Mouse (Mus musculus): ENCODE data around the gene Taf1c. TPM values are rescaled to one million over a fixed set of nuclear protein-coding genes. Genes with fewer than 3 reads are reported as not detected.

Taf1c gene
- polyA plus RNA-seq, 1 experiment = 17.5 TPM

DNA sequence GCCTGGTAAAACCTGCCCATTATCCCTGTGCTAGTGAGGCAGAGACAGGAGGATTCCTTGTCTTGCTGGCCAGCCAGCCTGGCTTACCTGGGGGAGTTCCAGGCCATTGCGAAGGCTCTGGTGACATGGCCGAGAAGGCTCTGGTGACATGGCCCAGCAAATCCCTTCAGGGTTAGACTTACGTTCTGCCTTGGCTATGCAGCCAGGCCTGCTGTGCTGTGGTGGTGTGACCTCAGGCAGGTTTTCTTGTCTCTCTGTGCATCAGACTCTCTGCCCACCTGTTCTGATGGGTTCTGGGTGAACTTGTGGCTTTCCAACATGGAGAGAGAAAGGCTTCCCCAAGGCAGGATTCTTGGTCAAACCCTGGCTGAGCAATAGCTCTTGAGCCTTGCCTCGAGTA, 32.4 kb upstream of the Taf1c start:
- H3K27me3 ChIP-seq (replicated peaks) = peaks cover 69% of the 10 kb centered on the region
- H3K36me3 ChIP-seq (replicated peaks; ENCODE audit: low read length) = no peaks in the 10 kb centered on the region
- H3K9me3 ChIP-seq = peaks cover 6% of the 10 kb centered on the region
- H3K4me3 ChIP-seq (replicated peaks) = no peak overlapping the region
- no peak for TF ChIP-seq FLI1 (IDR thresholded peaks at IDR 0.05; ENCODE audit: low read length)
- TF ChIP-seq GATA1 (IDR thresholded peaks at IDR 0.05; ENCODE audit: borderline replicate concordance, low read length) = no peak
- no peaks in the 10 kb centered on the region for H3K4me1 ChIP-seq

DNA sequence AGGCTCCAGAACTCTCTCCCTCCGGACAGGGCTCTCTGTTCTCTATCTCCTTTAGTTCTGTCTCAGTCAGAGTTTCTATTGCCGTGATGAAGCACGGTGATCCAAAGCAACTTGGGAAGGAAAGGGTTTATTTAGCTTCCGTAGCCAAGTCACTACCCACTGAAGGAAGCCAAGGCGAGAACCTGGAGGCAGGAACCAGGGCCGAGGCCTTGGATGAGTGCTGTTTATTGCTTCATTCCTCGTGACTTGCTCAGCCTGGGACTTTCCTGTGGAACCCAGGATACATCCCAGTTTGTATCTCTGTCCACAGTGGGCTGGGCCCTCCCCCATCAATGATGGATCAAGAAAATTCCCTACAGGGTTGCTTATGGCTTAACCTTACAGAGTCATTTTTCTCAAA, 31.7 kb upstream of the Taf1c start:
- no peaks in the 10 kb centered on the region for H3K4me1 ChIP-seq
- H3K9me3 ChIP-seq = peaks cover under 1% of the 10 kb centered on the region; the same call in 1 of the 2 replicates
- TF ChIP-seq GATA1 (IDR thresholded peaks at IDR 0.05; ENCODE audit: borderline replicate concordance, low read length) (no peak), FLI1 (IDR thresholded peaks at IDR 0.05; ENCODE audit: low read length) (no peak)
- H3K36me3 ChIP-seq (replicated peaks; ENCODE audit: low read length) = no peaks in the 10 kb centered on the region
- peaks cover 73% of the 10 kb centered on the region for H3K27me3 ChIP-seq (replicated peaks)
- no peak overlapping the region for H3K4me3 ChIP-seq (replicated peaks)

DNA sequence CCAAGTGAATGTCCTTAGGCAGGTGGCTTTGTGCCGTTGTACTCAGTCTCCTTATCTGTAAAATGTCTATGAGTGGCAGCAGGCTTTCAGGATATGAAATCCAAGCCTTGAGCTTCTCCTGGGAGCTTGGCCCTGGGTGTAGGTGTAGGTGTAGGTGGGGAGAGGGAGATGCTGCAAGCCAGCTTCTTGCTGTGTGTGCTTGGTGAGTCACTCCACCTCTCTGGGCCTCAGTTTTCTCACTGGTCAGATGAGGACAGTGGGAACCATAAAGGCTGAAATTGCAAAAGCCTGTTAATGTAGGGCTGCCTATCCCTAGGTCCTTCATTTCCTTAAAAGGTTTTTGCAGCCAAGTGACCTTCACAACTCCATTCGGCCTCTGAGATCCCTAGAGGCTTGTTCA, 30.9 kb upstream of the Taf1c start:
- Histone ChIP-seq H3K9me3 (no peaks in the 10 kb centered on the region), H3K27me3 (replicated peaks) (peaks cover 78% of the 10 kb centered on the region), H3K4me1 (no peaks in the 10 kb centered on the region), H3K4me3 (replicated peaks) (no peak overlapping the region), H3K36me3 (replicated peaks; ENCODE audit: low read length) (no peaks in the 10 kb centered on the region)
- TF ChIP-seq FLI1 (IDR thresholded peaks at IDR 0.05; ENCODE audit: low read length) (no peak), GATA1 (IDR thresholded peaks at IDR 0.05; ENCODE audit: borderline replicate concordance, low read length) (no peak)

DNA sequence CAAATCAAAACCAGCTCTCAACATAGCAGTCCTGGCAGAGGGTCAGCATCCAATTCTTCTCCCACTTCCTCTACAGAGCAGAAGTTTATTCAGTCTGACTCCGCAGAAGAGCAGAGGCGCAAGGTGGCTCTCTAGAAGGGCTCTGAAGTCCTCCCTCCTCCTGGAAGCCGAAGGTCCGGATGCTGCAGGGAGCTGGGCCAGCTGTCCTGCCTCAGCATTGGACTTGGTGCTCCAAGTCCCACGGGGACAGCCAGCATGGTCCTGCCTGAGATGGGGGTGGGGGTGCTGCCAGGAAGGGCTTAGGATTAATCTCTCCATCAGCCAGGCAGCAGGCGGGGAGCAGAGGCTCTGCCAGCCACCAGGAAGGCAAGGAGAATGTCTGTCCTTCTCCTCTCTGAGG, 30.4 kb upstream of the Taf1c start, which contains the start of gene Kcng4:
Kcng4 (minus strand) TSS at position 303 of the 400 bp plus-strand sequence.
- TF ChIP-seq FLI1 (IDR thresholded peaks at IDR 0.05; ENCODE audit: low read length) = no peak
- no peak for TF ChIP-seq GATA1 (IDR thresholded peaks at IDR 0.05; ENCODE audit: borderline replicate concordance, low read length)
- Histone ChIP-seq H3K4me3 (replicated peaks) (no peak within 1 kb of the TSS), H3K27me3 (replicated peaks) (peaks cover 82% of the 10 kb centered on the region), H3K9me3 (no peaks in the 10 kb centered on the region), H3K36me3 (replicated peaks; ENCODE audit: low read length) (no peaks in the 10 kb centered on the region), H3K4me1 (no peaks in the 10 kb centered on the region)

DNA sequence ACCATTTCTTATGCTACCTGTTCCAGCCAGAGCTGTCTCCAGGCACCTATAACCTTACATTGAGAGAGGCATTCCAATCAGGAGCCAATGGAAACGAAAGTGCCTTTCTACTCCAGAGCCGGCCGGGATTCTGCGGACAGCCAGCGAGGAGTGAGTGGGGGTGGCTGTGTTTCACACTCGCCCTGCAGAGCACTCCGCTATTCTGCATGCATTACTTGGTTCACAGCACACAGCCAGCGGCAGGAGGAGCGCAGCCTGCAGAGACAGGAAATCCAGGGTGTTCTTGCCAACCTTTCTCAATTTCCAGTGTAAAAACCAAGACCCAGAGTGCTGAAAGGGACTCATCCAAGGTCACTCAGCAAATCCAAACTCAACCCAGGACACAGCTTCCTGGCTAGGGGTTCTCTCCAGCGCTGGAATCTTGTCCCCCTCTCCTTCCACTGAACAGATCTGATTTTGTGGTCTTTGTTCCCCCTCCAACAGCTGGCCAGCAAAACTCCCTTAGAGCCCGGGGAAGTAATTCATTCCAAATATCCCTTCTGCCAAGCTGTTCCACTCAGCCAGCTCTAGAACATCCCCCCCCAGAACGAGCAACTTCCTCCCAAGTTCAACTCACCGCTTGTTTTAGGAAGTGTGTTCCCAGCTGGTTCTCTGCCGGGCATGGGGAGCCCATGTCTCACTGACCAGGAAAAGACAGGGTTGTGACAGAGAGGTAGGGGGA, 29.8 kb upstream of the Taf1c start:
- Histone ChIP-seq H3K36me3 (replicated peaks; ENCODE audit: low read length) (no peaks in the 10 kb centered on the region), H3K9me3 (no peaks in the 10 kb centered on the region), H3K27me3 (replicated peaks) (peaks cover 82% of the 10 kb centered on the region), H3K4me1 (no peaks in the 10 kb centered on the region; the same call in 1 of the 2 replicates), H3K4me3 (replicated peaks) (no peak overlapping the region)
- TF ChIP-seq GATA1 (IDR thresholded peaks at IDR 0.05; ENCODE audit: borderline replicate concordance, low read length) (no peak), FLI1 (IDR thresholded peaks at IDR 0.05; ENCODE audit: low read length) (no peak)

DNA sequence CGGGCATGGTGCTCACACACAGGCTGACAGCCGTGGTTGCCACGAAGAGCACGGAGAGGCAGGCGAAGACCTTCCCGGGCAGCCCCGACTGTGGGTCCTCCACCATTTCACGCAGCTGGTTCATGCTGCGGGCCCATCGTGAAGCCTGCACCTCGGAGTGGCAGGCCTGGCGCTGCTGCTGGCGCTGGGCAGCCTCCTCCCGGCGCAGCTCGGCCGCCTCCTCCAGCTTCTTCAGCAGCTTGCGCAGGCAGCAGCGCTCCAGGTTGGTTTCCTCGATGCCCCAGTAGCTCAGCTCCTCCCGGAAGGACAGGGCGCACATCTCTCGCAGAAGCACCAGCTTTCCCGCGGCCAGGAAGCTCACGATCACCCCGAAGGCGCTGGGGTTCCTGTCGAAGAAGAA, 27.9 kb upstream of the Taf1c start:
- Histone ChIP-seq H3K27me3 (replicated peaks) (peaks cover 89% of the 10 kb centered on the region), H3K4me1 (peaks cover 6% of the 10 kb centered on the region), H3K36me3 (replicated peaks; ENCODE audit: low read length) (no peaks in the 10 kb centered on the region), H3K9me3 (no peaks in the 10 kb centered on the region), H3K4me3 (replicated peaks) (no peak overlapping the region)
- TF ChIP-seq GATA1 (IDR thresholded peaks at IDR 0.05; ENCODE audit: borderline replicate concordance, low read length) (no peak), FLI1 (IDR thresholded peaks at IDR 0.05; ENCODE audit: low read length) (no peak)

DNA sequence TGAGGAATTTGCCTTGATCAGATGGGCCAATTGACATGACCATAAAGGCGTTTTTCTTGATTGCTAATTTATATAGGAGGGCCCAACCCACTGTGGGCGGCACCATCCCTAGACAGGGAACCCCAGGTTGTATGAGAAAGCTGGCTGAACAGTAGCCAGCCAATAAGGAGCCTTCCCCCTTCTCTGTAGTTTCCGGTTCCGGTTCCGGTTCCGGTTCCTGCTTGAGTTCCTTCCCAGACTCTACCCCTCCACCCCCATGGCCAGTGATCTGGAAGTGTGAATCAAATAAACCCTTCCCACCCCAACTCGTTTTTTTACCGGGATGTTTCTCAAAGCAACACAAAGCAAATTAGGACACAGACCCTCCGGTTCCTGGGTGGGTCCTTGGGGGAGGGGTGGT, 27.2 kb upstream of the Taf1c start:
- H3K4me3 ChIP-seq (replicated peaks) = no peak overlapping the region
- peaks cover 13% of the 10 kb centered on the region for H3K4me1 ChIP-seq
- H3K9me3 ChIP-seq = no peaks in the 10 kb centered on the region
- peaks cover 85% of the 10 kb centered on the region for H3K27me3 ChIP-seq (replicated peaks)
- no peak for TF ChIP-seq FLI1 (IDR thresholded peaks at IDR 0.05; ENCODE audit: low read length)
- TF ChIP-seq GATA1 (IDR thresholded peaks at IDR 0.05; ENCODE audit: borderline replicate concordance, low read length) = no peak
- H3K36me3 ChIP-seq (replicated peaks; ENCODE audit: low read length) = no peaks in the 10 kb centered on the region

DNA sequence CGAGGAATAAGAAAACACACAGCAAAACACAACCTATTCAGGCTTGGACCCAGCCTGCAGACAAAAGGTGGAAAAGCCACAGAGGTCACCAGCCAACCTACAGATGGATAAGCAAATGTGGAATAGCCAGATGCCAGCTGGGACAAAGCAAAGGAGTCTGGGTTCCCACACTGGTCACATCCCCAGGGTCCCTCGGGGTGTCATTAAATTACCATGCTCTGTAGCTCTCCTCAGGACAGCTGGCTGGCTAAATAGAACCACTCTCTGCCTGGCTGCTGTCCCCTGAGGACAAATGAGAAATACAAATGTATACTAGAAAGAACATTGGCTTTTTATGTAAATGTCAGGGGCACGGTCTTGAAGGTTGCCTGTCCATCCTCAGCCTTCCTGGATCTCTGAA, 25.8 kb upstream of the Taf1c start:
- TF ChIP-seq FLI1 (IDR thresholded peaks at IDR 0.05; ENCODE audit: low read length) (no peak), GATA1 (IDR thresholded peaks at IDR 0.05; ENCODE audit: borderline replicate concordance, low read length) (no peak)
- Histone ChIP-seq H3K9me3 (peaks cover 5% of the 10 kb centered on the region), H3K27me3 (replicated peaks) (peaks cover 74% of the 10 kb centered on the region), H3K36me3 (replicated peaks; ENCODE audit: low read length) (no peaks in the 10 kb centered on the region), H3K4me1 (peaks cover 19% of the 10 kb centered on the region), H3K4me3 (replicated peaks) (no peak overlapping the region)

DNA sequence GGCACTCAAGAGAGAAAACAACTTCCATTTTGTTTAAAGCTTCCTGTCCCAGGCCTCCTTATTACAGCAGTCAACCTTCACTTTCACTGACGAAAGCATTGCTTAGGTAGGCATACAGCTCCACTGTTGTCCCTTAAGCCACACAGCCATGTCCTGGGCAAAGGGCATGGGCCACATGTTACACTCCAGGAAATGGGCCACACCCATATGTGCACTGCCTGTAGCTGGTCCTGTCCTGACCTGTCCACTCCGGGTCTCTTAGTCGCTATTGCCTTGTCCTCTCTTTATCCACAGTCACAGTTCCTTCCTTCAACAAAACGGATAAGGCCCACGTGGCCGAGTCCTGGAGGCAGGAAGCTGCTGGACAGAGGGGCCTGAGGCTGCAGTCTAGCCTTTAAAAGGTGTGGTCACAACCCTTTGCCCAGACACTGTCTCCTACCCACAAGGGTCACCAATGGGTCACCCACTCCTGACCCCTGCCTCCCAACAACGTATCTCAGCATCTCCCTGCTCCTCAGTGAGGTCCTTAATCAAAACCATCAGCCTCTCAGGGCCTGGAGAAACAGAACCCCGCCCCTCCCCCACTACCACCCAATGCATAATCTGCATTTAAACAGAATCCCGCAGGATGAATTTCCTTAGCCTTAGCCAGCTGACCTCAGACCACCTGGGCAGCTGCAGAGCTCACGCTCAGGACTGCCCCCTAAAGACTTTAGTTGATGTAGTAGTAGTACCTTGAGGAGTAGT, 22.8 kb upstream of the Taf1c start:
- Histone ChIP-seq H3K4me1 (peaks cover 19% of the 10 kb centered on the region), H3K9me3 (peaks cover 7% of the 10 kb centered on the region), H3K4me3 (replicated peaks) (peak overlapping the region; percentile 13), H3K36me3 (replicated peaks; ENCODE audit: low read length) (no peaks in the 10 kb centered on the region), H3K27me3 (replicated peaks) (peaks cover 71% of the 10 kb centered on the region)
- TF ChIP-seq GATA1 (IDR thresholded peaks at IDR 0.05; ENCODE audit: borderline replicate concordance, low read length) = no peak
- TF ChIP-seq FLI1 (IDR thresholded peaks at IDR 0.05; ENCODE audit: low read length) = no peak

DNA sequence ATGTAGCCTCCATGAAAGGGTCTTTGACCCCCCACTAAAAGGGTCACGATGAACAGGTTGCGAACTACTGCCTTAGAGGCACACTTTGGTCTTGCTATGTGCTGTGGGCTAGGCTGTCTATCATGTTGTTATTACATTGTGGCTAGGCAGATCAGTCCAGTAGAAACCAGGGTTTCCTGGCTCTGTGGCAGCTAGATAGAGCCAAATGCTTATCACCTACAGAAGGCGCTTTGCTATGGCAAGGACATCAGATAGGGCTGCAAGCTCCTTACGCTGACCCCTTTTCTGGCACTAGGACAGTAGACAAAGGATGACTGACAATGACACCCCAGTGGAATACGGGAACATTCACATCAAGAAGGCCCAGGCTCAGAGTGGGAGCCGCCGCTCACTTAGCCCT, 22.2 kb upstream of the Taf1c start:
- peaks cover 69% of the 10 kb centered on the region for H3K27me3 ChIP-seq (replicated peaks)
- TF ChIP-seq GATA1 (IDR thresholded peaks at IDR 0.05; ENCODE audit: borderline replicate concordance, low read length) (no peak), FLI1 (IDR thresholded peaks at IDR 0.05; ENCODE audit: low read length) (no peak)
- H3K36me3 ChIP-seq (replicated peaks; ENCODE audit: low read length) = no peaks in the 10 kb centered on the region
- no peak overlapping the region for H3K4me3 ChIP-seq (replicated peaks)
- peaks cover 19% of the 10 kb centered on the region for H3K4me1 ChIP-seq
- peaks cover 7% of the 10 kb centered on the region for H3K9me3 ChIP-seq

Measured in megakaryocyte, embryonic 14.5 days (primary cell).